Mouse (Mus musculus) neural tube, embryonic 11.5 days (tissue): Measurements from ENCODE around the gene Atp1b1. TPM values are rescaled to one million over a fixed set of nuclear protein-coding genes. Genes with fewer than 3 reads are reported as not detected.

Experiments
- ATAC-seq: fragments of 200-750 bp; cut with Nextera tagmentation; 2 replicates; pipeline ENCODE4 v1.8.0; 2017; ENCODE audit warnings: moderate number of reproducible peaks, mild to moderate bottlenecking, moderate TSS enrichment, moderate library complexity; ENCODE audit not compliant: insufficient read depth, low FRiP score, low TSS enrichment
- DNase-seq: peaks from one replicate; pipeline ENCODE4 v3.0.0-alpha.2; 2015; ENCODE audit warnings: low spot score
- H3K27ac ChIP-seq: fragments of 300-500 bp; sonication (generic); 2 replicates; pipeline ENCODE4 v1.5.1; 2014; ENCODE audit warnings: low read depth, mild to moderate bottlenecking, low read length
- H3K27me3 ChIP-seq: fragments of 300-500 bp; sonication (generic); 2 replicates; pipeline ENCODE4 v1.6.1; 2014; ENCODE audit warnings: mild to moderate bottlenecking, low read length, mixed read lengths; ENCODE audit not compliant: control insufficient read depth, insufficient read depth
- H3K36me3 ChIP-seq: fragments of 300-500 bp; sonication (generic); 2 replicates; pipeline ENCODE4 v1.6.1; 2014; ENCODE audit warnings: mild to moderate bottlenecking, low read length, moderate library complexity, mixed read lengths; ENCODE audit not compliant: control insufficient read depth, insufficient read depth
- H3K4me1 ChIP-seq: fragments of 300-500 bp; sonication (generic); 2 replicates; pipeline ENCODE4 v1.6.1; 2014; ENCODE audit warnings: low read length, mixed read lengths; ENCODE audit not compliant: control insufficient read depth, insufficient read depth
- H3K4me2 ChIP-seq: fragments of 300-500 bp; sonication (generic); 2 replicates; pipeline ENCODE4 v1.6.1; 2014; ENCODE audit warnings: low read depth, mild to moderate bottlenecking, moderate library complexity
- H3K4me3 ChIP-seq: fragments of 300-500 bp; sonication (generic); 2 replicates; pipeline ENCODE4 v1.5.1; 2014; ENCODE audit warnings: low read depth, low read length
- H3K9ac ChIP-seq: fragments of 300-500 bp; sonication (generic); 2 replicates; pipeline ENCODE4 v1.6.1; 2014; ENCODE audit warnings: mild to moderate bottlenecking, low read length
- H3K9me3 ChIP-seq: fragments of 300-500 bp; sonication (generic); 2 replicates; pipeline ENCODE4 v1.6.1; 2016; ENCODE audit warnings: low read length; ENCODE audit not compliant: control insufficient read depth
- WGBS: fragments of 180-500 bp; shearing (Covaris S2); extraction: QIAGEN DNeasy Blood & Tissue Kit; methylation state at CpG from one replicate; pipeline ENCODE4 v1.1.7; 2014; 5-methylcytosine and 5-hydroxymethylcytosine counted together
- polyA plus RNA-seq: library from polyadenylated mRNA; unstranded; fragments of >200 nt; fragmentation: Nextera tagmentation; extraction: Ambion mirVana; gene quantifications from 2 replicates; pipeline ENCODE4 v1.2.1, GENCODE M21; 2014

The Atp1b1 gene
- polyA plus RNA-seq, 1 experiment from 2014 or later: 24.2 TPM

DNA sequence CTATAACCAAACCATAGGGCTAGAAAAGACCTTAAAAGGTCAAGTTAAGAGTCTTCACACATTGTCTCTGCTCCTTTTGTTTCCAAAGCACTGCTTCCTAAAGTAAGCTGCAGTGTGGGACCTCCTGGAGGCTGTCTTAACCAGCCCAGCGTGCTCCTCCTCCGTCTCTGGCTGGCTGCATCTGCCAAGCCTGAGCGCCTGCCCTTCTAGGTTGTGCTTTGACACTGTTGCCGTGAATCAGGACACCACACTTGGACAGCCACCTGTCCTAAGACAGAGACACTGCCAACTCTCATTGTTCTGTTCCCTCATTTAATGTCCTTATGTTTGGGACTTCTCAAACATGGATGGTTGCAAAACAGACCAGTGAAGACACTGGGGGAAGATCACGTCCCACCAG is 51.6 kb downstream of the Atp1b1 start:
- Histone ChIP-seq H3K27ac (no peak overlapping the region), H3K4me3 (no peak overlapping the region), H3K9ac (no peak overlapping the region), H3K9me3 (no peaks in the 10 kb centered on the region), H3K4me1 (peaks cover 3% of the 10 kb centered on the region; the same call in 1 of the 2 replicates), H3K27me3 (no peaks in the 10 kb centered on the region), H3K36me3 (no peaks in the 10 kb centered on the region), H3K4me2 (no peak overlapping the region)
- WGBS: 48% methylated on average over 5 of the region's 5 CpGs
- no peak for DNase-seq
- no peak for ATAC-seq

GRCm38 (mm10) chr1:164405385-164405802 is 52.8 kb downstream of the Atp1b1 start:
- no peak overlapping the region for H3K27ac ChIP-seq
- no peak overlapping the region for H3K9ac ChIP-seq
- H3K27me3 ChIP-seq: no peaks in the 10 kb centered on the region
- H3K4me3 ChIP-seq: no peak overlapping the region
- no peaks in the 10 kb centered on the region for H3K36me3 ChIP-seq
- DNase-seq: no peak
- ATAC-seq: no peak
- no peak overlapping the region for H3K4me2 ChIP-seq
- H3K9me3 ChIP-seq: no peaks in the 10 kb centered on the region
- H3K4me1 ChIP-seq: peaks cover 3% of the 10 kb centered on the region; the same call in 1 of the 2 replicates
- 75% methylated on average over 5 of the region's 5 CpGs for WGBS

DNA sequence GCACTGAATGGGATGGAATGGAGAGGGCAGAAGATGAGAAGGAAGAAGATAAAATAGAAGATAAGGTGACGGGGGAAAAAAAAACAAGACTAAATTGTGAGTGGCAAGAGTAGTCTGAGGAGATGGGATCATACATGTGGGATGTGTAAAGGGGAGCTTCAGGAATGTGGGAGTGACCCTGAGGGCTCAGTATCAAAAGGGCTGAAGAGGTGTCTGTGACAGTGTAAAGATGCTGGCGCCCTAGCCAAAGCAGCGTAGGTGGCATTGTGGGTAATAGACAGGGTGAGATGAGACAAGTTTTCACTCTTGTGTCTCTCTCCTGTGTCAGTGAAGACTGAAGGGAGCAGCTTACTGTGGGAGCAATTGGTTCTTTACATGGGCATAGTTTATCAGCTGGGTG is 58.6 kb downstream of the Atp1b1 start:
- no peaks in the 10 kb centered on the region for H3K27me3 ChIP-seq
- no peak overlapping the region for H3K27ac ChIP-seq
- H3K4me2 ChIP-seq: no peak overlapping the region
- no peak overlapping the region for H3K9ac ChIP-seq
- no peaks in the 10 kb centered on the region for H3K4me1 ChIP-seq
- H3K36me3 ChIP-seq: no peaks in the 10 kb centered on the region
- DNase-seq (no peak), ATAC-seq (no peak)
- H3K4me3 ChIP-seq: no peak overlapping the region
- WGBS: 97% methylated on average over 3 of the region's 3 CpGs
- H3K9me3 ChIP-seq: no peaks in the 10 kb centered on the region

DNA sequence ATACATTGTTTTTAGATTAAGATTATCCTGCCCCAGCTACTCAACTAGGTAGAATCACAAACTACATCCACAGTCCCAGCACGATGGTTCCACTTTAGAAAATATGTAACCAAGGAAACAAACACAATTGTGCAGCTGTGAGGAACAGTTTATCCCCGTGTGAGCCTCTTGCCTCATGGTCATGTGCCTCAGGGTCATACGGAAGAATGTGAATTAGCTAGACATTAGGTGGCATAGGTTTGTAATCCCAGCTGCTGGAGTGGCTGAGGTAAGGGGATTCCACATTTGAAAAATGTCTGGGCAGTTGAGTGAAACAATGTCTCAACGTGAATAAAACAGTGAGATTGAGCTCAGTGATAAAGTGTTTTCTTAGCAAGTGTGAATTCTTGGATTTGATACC is 60.5 kb downstream of the Atp1b1 start:
- no peak overlapping the region for H3K4me3 ChIP-seq
- H3K27me3 ChIP-seq: no peaks in the 10 kb centered on the region
- H3K9ac ChIP-seq: no peak overlapping the region
- H3K9me3 ChIP-seq: no peaks in the 10 kb centered on the region
- no peaks in the 10 kb centered on the region for H3K4me1 ChIP-seq
- WGBS: 77% methylated on average over 4 of the region's 4 CpGs
- no peaks in the 10 kb centered on the region for H3K36me3 ChIP-seq
- no peak for ATAC-seq
- no peak overlapping the region for H3K27ac ChIP-seq
- no peak for DNase-seq
- H3K4me2 ChIP-seq: no peak overlapping the region

DNA sequence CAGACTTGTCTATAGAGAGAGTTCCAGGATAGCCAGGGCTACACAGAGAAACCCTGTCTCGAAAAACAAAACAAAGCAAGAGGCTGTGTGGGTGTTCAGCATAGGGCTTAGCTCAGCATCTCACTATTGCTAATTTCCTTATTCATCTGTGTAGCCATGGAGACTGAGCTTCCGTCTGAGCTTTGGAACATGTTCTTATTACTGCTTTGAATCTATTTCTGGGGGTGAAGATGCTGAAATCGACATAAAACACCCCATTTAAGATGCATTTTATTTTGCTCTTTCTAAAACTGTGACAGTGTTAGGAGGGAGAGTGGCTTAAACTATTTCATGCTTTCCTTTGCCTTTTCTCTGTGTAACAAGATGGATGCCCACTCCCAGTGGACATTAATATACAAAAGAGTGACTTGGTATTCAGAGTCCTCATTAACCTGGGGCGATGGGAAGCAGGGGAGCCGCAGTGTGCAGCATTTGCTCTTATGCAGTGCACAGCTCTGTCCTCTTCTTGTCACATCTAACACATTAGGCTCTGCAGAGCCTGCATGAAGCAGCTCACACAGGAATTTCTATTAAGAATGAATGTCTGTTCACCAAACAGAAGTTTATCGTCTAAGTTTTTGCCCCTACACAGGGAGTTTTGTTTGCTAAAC is 62.9 kb downstream of the Atp1b1 start:
- H3K9me3 ChIP-seq: no peaks in the 10 kb centered on the region
- no peak overlapping the region for H3K27ac ChIP-seq
- H3K9ac ChIP-seq: no peak overlapping the region
- DNase-seq (peak; percentile 38), ATAC-seq (peak; percentile 81)
- H3K36me3 ChIP-seq: no peaks in the 10 kb centered on the region
- H3K4me3 ChIP-seq: no peak overlapping the region
- no peaks in the 10 kb centered on the region for H3K27me3 ChIP-seq
- WGBS: 63% methylated on average over 6 of the region's 6 CpGs
- peaks cover 3% of the 10 kb centered on the region; the same call in 1 of the 2 replicates for H3K4me1 ChIP-seq
- no peak overlapping the region for H3K4me2 ChIP-seq

- Histone ChIP-seq H3K27ac (no peak overlapping the region), H3K27me3 (no peaks in the 10 kb centered on the region), H3K4me2 (no peak overlapping the region), H3K9ac (no peak overlapping the region), H3K36me3 (no peaks in the 10 kb centered on the region), H3K4me1 (peaks cover 3% of the 10 kb centered on the region; the same call in 1 of the 2 replicates), H3K9me3 (no peaks in the 10 kb centered on the region), H3K4me3 (no peak overlapping the region)
- DNase-seq (peak; percentile 57), ATAC-seq (peak; percentile 67; the same call in 1 of the 2 replicates)
- WGBS: 44% methylated on average over 3 of the region's 3 CpGs
These were observed 66.0 kb downstream of the Atp1b1 start for GRCm38 (mm10) chr1:164392176-164392575.

GRCm38 (mm10) chr1:164389743-164390142 is 68.4 kb downstream of the Atp1b1 start:
- H3K36me3 ChIP-seq: no peaks in the 10 kb centered on the region
- H3K9ac ChIP-seq: no peak overlapping the region
- ATAC-seq: no peak
- peaks cover 3% of the 10 kb centered on the region; the same call in 1 of the 2 replicates for H3K4me1 ChIP-seq
- H3K9me3 ChIP-seq: no peaks in the 10 kb centered on the region
- H3K4me2 ChIP-seq: no peak overlapping the region
- DNase-seq: no peak
- no peak overlapping the region for H3K27ac ChIP-seq
- WGBS: 88% methylated on average over 4 of the region's 4 CpGs
- no peak overlapping the region for H3K4me3 ChIP-seq
- no peaks in the 10 kb centered on the region for H3K27me3 ChIP-seq

Other genes with a start within 250 kb of the Atp1b1 start
- 10.5 and 11.0 TPM in 2 replicates for gene Slc19a2, start 209.3 kb downstream of the Atp1b1 start, polyA plus RNA-seq
- gene Ccdc181, start 182.8 kb downstream of the Atp1b1 start, polyA plus RNA-seq: 12.6 and 13.5 TPM in 2 replicates
- 32.4 and 35.4 TPM in 2 replicates for gene Nme7, start 154.2 kb downstream of the Atp1b1 start, polyA plus RNA-seq
- 28.3 and 28.9 TPM in 2 replicates for gene Blzf1, start 150.9 kb downstream of the Atp1b1 start, polyA plus RNA-seq